Mouse (Mus musculus): ENCODE results near the gene Ptgis. TPM values are rescaled to one million over a fixed set of nuclear protein-coding genes. Genes with fewer than 3 reads are reported as not detected.
"Not testable (repeated sequence)": the region's sequence is repeated elsewhere in the genome, so short reads cannot be mapped to it uniquely, and the experiment has no call there.

Gene Ptgis
- polyA plus RNA-seq, 1 experiment from 2014 or later: 0.13 TPM

GRCm38 (mm10) chr2:167219154-167219775 lies 21.1 kb downstream of the Ptgis start:
- H3K27me3 ChIP-seq: peaks cover 12% of the 10 kb centered on the region
- ATAC-seq: peak; percentile 51
- no peak for DNase-seq (ENCODE audit: low read depth, low spot score)
- ChIA-PET POLR2A (no interaction called here), CTCF (interaction anchor here (0.8 to 5.6 kb wide), 7 partner anchors 9 to 200 kb away, joined by 3 to 88 read pairs (median 5); no protein-coding TSS in a partner anchor)
- TF ChIP-seq CTCF (IDR thresholded peaks at IDR 0.05): peak; percentile 83
- in situ Hi-C loops (cut with MboI; ENCODE audit: low pct_unique_long_range_greater_than_20kb): no loop called here

DNA sequence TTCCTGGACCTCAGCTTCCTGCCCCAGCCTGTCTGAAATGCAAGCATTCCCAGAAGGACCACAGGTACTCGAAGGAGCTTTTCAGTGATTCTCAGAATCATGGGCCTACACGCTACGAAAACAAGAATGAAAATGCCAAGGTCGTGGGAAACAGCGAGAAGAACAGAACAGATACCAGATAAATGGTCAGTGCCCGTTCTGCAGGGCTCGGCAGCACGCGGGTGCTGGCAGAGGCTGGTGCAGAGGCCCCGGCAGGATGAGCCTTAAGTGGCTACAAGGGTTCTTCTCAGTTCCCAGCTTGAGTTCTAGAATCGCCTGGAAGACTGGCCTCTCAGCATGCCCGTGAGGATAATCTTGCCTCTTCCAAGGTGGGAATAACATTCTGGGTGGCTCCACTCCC lies 26.7 kb downstream of the Ptgis start:
- in situ Hi-C loops (cut with MboI; ENCODE audit: low pct_unique_long_range_greater_than_20kb): loop anchor here (5.0 kb wide), 2 partner anchors 101 to 141 kb away; no protein-coding TSS in a partner anchor
- CTCF ChIA-PET: interaction anchor here (0.7 to 3.4 kb wide), 5 partner anchors 12 to 180 kb away, joined by 3 to 12 read pairs (median 3); no protein-coding TSS in a partner anchor
- no peak for DNase-seq (ENCODE audit: low read depth, low spot score)
- TF ChIP-seq CTCF (IDR thresholded peaks at IDR 0.05): no peak
- POLR2A ChIA-PET: no interaction called here
- no peak for ATAC-seq
- peaks cover 18% of the 10 kb centered on the region for H3K27me3 ChIP-seq

DNA sequence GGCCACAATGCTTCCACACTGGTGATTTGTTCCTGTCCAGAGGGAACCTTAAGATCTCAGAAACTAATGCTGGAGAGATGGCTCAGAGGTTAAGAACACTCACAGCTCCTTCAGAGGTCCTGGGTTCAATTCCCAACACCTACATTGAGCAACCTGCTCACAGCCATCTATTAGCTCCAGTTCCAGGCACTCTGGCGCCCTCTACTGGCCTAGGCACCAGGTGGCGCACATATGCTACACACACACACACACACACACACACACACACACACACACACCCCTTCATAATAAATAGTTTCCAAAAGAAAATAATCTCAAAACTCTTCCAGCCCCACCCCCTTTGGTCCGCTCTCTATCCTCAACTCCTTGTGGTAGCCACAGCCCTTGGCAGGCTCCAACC lies 27.3 kb downstream of the Ptgis start:
- TF ChIP-seq CTCF (IDR thresholded peaks at IDR 0.05): no peak
- ATAC-seq: no peak
- peaks cover 18% of the 10 kb centered on the region for H3K27me3 ChIP-seq
- in situ Hi-C loops (cut with MboI; ENCODE audit: low pct_unique_long_range_greater_than_20kb): loop anchor here (5.0 kb wide), 2 partner anchors 101 to 141 kb away; no protein-coding TSS in a partner anchor
- ChIA-PET POLR2A (interaction anchor here (0.6 kb wide), 1 partner anchor 194 kb away, joined by 4 read pairs; no protein-coding TSS in a partner anchor), CTCF (interaction anchor here (0.7 to 3.4 kb wide), 7 partner anchors 9 to 179 kb away, joined by 3 to 12 read pairs (median 3); no protein-coding TSS in a partner anchor)
- DNase-seq (ENCODE audit: low read depth, low spot score): no peak

GRCm38 (mm10) chr2:167212551-167212950 lies 27.9 kb downstream of the Ptgis start:
- TF ChIP-seq CTCF (IDR thresholded peaks at IDR 0.05): no peak
- ATAC-seq (no peak), DNase-seq (ENCODE audit: low read depth, low spot score) (no peak)
- ChIA-PET CTCF (interaction anchor here (1.1 to 3.4 kb wide), 5 partner anchors 9 to 143 kb away, joined by 3 to 12 read pairs (median 5); no protein-coding TSS in a partner anchor), POLR2A (interaction anchor here (0.6 kb wide), 1 partner anchor 193 kb away, joined by 4 read pairs; no protein-coding TSS in a partner anchor)
- peaks cover 18% of the 10 kb centered on the region for H3K27me3 ChIP-seq
- in situ Hi-C loops (cut with MboI; ENCODE audit: low pct_unique_long_range_greater_than_20kb): loop anchor here (5.0 kb wide), 2 partner anchors 100 to 140 kb away; no protein-coding TSS in a partner anchor

- ChIA-PET POLR2A (no interaction called here), CTCF (interaction anchor here (1.1 to 3.4 kb wide), 4 partner anchors 8 to 142 kb away, joined by 3 to 12 read pairs (median 6); no protein-coding TSS in a partner anchor)
- ATAC-seq (no peak), DNase-seq (ENCODE audit: low read depth, low spot score) (no peak)
- in situ Hi-C loops (cut with MboI; ENCODE audit: low pct_unique_long_range_greater_than_20kb): loop anchor here (5.0 kb wide), 2 partner anchors 100 to 140 kb away; no protein-coding TSS in a partner anchor
- H3K27me3 ChIP-seq: peaks cover 18% of the 10 kb centered on the region
- no peak for TF ChIP-seq CTCF (IDR thresholded peaks at IDR 0.05)
Observed at GRCm38 (mm10) chr2:167212089-167212488, 28.3 kb downstream of the Ptgis start.

- DNase-seq (ENCODE audit: low read depth, low spot score) (no peak), ATAC-seq (no peak)
- ChIA-PET CTCF (interaction anchor here (1.2 to 1.8 kb wide), 3 partner anchors 10 to 138 kb away, joined by 3 to 6 read pairs (median 4); no protein-coding TSS in a partner anchor), POLR2A (no interaction called here)
- TF ChIP-seq CTCF (IDR thresholded peaks at IDR 0.05): no peak
- peaks cover 9% of the 10 kb centered on the region for H3K27me3 ChIP-seq
- in situ Hi-C loops (cut with MboI; ENCODE audit: low pct_unique_long_range_greater_than_20kb): loop anchor here (5.0 kb wide), 2 partner anchors 98 to 138 kb away; no protein-coding TSS in a partner anchor
Observed at GRCm38 (mm10) chr2:167209900-167210299, 30.5 kb downstream of the Ptgis start.

GRCm38 (mm10) chr2:167208984-167209383 lies 31.4 kb downstream of the Ptgis start:
- ChIA-PET POLR2A (no interaction called here), CTCF (interaction anchor here (1.5 kb wide), 1 partner anchor 137 kb away, joined by 6 read pairs; no protein-coding TSS in a partner anchor)
- ATAC-seq (no peak), DNase-seq (ENCODE audit: low read depth, low spot score) (no peak)
- TF ChIP-seq CTCF (IDR thresholded peaks at IDR 0.05): no peak
- in situ Hi-C loops (cut with MboI; ENCODE audit: low pct_unique_long_range_greater_than_20kb): no loop called here
- peaks cover 5% of the 10 kb centered on the region for H3K27me3 ChIP-seq

- in situ Hi-C loops (cut with MboI; ENCODE audit: low pct_unique_long_range_greater_than_20kb): no loop called here
- peak; percentile 51 for DNase-seq (ENCODE audit: low read depth, low spot score)
- peaks cover 3% of the 10 kb centered on the region for H3K27me3 ChIP-seq
- CTCF ChIA-PET: interaction anchor here (1.3 to 2.4 kb wide), 2 partner anchors 73 to 134 kb away, joined by 3 to 7 read pairs; no protein-coding TSS in a partner anchor
- no peak for TF ChIP-seq CTCF (IDR thresholded peaks at IDR 0.05)
- POLR2A ChIA-PET: no interaction called here
- ATAC-seq: peak; percentile 15
Observed at GRCm38 (mm10) chr2:167205918-167206629, 34.3 kb downstream of the Ptgis start.

DNA sequence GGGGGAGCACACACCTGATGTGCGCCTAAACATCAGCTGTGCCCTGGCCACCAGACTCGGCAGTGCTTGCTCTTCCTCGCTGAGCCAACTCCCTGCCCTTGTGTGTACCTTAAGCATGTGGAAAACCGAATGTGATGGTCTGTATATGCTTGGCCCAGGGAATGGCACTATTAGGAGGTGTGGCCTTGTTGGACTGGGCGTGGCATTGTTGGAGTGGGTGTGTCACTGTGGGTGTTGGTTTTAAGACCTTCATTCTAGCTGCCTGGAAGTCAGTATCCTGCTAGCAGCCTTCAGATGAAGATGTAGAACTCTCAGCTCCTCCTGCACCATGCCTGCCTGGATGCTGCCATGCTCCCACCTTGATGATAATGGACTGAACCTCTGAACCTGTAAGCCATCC lies 35.7 kb downstream of the Ptgis start:
- ATAC-seq; POLR2A ChIA-PET; in situ Hi-C loops (cut with MboI; ENCODE audit: low pct_unique_long_range_greater_than_20kb); H3K27me3 ChIP-seq; DNase-seq (ENCODE audit: low read depth, low spot score): not testable (repeated sequence)
- CTCF ChIA-PET: interaction anchor here (0.6 to 1.6 kb wide), 2 partner anchors 8 to 133 kb away, joined by 4 to 5 read pairs; no protein-coding TSS in a partner anchor

GRCm38 (mm10) chr2:167203505-167204166 lies 36.8 kb downstream of the Ptgis start:
- DNase-seq (ENCODE audit: low read depth, low spot score) (no peak), ATAC-seq (no peak)
- H3K27me3 ChIP-seq: peaks cover 5% of the 10 kb centered on the region
- POLR2A ChIA-PET: no interaction called here
- no peak for TF ChIP-seq CTCF (IDR thresholded peaks at IDR 0.05)
- in situ Hi-C loops (cut with MboI; ENCODE audit: low pct_unique_long_range_greater_than_20kb): no loop called here
- CTCF ChIA-PET: interaction anchor here (1.6 kb wide), 2 partner anchors 9 to 132 kb away, joined by 5 to 8 read pairs; no protein-coding TSS in a partner anchor
